Mouse (Mus musculus) adrenal gland, adult 18-20 months (tissue): Measurements from ENCODE around the gene Lcn5. TPM values are rescaled to one million over a fixed set of nuclear protein-coding genes. Genes with fewer than 3 reads are reported as not detected.
"Not testable (repeated sequence)": the region's sequence is repeated elsewhere in the genome, so short reads cannot be mapped to it uniquely, and the experiment has no call there.

ENCODE experiments used
- DNase-seq, 2 experiments: peaks; one replicate each; pipeline ENCODE4 v3.0.0; 2021 to 2022; ENCODE audit warnings: low spot score in 2 of 2
- total RNA-seq, 2 experiments: library from RNA; stranded (reverse); gene quantifications; 1 replicate in 1 of 2; 2 replicates in 1 of 2; pipeline ENCODE4 v1.2.3; 2021

Lcn5 gene
- total RNA-seq, 2 experiments from 2014 or later = not detected

DNA sequence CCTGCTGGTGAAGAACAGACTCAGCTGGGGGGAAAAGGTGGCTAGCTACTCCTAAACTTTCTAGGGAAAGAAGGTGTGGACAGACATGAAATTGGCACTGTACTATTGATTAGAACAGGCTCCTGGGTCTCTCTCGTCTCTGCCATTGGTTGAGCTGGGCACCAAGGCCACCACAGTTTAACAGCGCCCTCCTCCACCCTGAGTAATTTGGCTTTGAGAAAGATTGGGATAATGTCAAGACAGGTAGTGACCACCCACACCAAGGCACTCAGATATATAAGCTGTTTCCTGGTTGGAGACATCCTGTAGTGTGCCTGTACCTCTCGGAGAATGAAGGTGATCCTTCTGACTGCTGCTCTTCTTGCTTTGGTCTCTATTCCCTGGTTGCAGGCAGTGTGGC, 18.7 kb downstream of the Lcn5 start, which contains the start of gene Lcn6:
TSS of gene Lcn6 (plus strand) at position 301 of the 400 bp plus-strand sequence.
- no peak for DNase-seq

DNA sequence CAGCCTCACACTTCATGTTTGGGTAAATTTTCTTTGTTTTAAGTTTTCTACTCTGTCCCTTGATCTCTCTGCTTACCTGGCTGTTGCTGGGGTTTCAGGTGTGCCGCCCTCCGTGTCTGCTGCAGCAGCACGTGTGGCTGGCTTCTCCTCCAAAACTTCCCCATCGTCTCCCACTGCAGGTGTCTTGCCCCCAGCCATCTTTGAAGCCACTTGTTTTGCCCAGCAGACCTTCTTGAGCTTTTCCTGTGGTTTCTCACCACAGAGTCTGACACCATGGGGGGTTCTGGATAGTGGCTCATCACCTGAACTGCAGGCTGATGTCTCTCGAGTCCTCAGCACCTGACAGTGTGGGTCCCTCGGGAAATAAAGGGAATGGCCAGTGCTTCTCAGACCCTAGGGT, 21.8 kb downstream of the Lcn5 start:
- no peak for DNase-seq

DNA sequence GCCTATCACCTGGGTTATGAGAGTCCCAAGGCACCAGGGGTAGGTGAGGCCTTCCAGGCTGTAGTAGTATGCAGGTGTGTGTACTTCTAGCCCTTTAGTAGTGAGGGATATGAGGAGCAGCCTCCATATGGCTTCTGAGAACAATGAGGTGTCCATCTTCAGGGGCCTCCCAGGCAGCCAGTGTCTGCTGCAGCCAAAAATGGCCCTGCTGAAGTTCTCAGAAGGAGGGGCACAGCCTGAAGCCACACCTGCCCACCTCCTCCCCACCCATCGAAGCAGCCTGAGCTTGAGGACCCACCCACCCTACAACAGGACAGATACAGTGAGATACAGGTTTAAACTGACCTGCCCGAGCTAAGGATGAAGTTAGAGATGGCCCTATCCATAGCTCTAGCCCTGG, 24.7 kb downstream of the Lcn5 start, which contains the start of gene Lcn10:
TSS of gene Lcn10 (plus strand) at position 301 of the 400 bp plus-strand sequence.
- DNase-seq = no peak

DNA sequence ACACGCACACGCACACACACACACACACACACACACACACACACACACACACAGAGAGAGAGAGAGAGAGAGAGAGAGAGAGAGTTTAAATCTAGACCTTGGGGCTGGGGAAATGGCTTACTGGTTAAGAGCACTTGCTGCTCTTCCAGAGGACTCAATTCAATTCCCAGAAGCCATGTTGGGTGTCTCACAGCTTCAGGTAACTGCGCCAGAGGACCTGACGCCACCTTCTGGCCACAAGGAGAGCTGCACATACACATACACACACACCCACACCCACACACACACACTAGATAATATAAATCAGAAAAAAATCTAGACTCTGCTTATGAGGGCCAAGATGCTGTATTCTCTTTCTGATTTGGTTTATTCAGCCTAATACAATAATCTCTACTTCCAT, 29.2 kb downstream of the Lcn5 start:
- DNase-seq = no peak

DNA sequence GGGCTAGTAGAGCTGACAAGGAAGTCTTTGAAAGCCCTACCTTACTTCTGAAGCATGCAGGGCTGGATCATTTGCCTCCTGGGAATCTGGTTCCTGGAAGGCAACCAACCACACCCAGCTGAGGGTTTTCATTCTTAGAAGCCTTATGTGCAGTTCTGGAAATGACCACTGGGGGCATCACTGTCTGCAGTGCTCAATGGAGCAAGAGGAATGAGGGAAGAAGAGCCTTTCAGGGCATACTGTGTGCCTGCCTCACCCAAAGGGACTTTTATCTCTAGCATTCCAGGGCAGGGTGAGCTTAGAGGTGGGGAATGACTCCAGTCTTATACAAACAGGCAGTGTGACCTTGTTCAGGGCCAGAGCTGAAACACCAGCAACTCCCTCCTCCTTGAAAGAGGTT, 36.9 kb downstream of the Lcn5 start:
- DNase-seq = peak; percentile 61 to 73

DNA sequence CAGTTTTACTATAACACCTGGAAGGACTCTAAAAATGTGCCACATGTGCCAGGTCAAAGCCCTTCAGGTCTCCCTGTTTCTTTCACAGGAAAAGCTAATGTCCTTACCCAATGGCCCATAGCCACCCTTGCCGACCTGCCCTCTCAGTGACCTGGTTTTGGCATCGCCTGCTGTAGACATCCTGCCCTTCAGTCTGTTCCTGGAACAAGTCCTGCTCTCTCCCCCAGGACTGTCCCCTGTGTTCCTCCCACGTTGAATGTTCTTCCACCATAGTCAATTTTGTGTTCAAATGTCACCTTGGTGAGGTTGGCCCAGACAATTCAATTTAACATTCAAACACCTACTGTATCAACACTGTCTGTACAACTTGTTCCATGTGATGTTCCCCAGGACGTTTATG, 39.2 kb downstream of the Lcn5 start:
- DNase-seq = peak in 1 of 2 experiments; percentile 40

DNA sequence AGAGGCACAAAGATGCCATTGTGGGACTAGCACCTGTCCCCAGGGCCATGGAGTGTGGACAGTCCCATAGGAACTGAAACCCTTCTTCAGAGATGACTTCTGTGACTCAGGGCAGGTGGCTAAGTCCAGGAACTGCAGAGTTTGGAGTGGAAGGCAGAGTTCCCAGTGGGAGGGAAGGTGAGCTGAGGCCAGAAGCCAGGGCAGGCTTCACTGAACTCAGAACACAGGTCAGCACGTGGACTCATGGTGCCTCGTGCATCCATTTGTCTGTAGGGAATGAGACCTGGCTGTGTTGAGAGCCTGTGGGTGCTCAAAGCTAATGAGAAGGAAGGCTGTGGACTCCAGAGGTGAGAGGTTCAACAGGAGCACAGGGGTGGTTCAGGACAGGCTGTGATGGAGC, 40.9 kb downstream of the Lcn5 start:
- DNase-seq = no peak

DNA sequence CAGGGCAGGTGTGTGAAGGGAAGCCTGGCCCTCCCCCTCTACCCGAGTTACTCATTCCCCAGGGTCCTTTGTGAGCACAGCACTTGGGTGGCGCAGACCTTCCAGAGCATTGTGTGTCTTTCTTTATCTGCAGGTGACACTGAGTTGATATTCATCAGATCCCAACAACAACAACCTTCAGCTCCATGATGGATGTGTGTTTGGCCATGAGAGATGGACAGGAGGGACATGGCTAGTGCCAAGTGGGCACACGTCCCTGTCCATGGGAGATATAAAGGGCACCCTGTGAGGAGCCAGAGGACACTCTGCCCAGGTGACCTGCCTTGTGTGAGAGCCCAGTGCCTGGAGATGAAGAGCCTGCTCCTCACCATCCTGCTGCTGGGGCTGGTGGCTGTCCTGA, 42.0 kb downstream of the Lcn5 start, which contains the start of gene Obp2a:
TSS of gene Obp2a (plus strand) at position 301 of the 400 bp plus-strand sequence.
- not testable (repeated sequence) for DNase-seq

DNA sequence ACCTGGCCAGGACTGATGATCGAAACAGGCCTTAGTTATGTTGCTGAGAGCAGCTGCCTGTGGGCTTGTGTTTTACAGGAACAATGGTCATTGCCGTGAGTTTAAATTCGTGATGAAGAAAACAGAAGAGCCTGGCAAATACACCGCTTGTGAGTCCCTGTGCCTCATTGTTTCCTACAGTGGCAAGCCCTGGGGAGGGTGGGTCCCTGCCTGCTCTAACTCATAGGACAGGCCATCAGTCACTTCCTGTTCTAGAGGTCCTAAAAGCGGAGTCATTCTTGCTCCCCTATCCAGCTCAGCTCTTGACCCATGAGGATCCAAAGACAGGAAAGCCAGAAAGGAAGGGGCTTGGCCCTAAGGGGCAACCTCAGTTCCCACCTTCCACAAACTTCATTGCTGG, 43.2 kb downstream of the Lcn5 start:
- DNase-seq = no peak

DNA sequence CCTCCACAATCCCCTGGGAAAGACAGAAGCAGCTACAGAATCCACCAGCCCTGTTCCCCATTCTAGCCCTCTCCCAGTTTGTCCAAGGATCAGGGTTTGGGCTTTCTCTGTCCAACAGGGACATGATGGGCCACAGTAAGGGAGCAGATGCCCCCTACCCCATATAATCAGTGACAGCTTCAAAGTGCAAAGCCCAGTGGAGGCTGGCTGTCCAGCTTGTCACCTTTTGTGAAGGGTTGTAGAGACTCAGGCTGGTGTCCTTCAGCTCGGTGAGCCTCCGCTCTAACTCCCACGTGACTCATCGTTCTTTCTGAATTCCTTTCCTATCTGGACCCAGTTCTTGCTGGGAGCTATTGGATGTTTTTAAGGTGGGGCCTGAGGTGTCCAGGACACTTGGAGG, 46.0 kb downstream of the Lcn5 start:
- no peak for DNase-seq

DNA sequence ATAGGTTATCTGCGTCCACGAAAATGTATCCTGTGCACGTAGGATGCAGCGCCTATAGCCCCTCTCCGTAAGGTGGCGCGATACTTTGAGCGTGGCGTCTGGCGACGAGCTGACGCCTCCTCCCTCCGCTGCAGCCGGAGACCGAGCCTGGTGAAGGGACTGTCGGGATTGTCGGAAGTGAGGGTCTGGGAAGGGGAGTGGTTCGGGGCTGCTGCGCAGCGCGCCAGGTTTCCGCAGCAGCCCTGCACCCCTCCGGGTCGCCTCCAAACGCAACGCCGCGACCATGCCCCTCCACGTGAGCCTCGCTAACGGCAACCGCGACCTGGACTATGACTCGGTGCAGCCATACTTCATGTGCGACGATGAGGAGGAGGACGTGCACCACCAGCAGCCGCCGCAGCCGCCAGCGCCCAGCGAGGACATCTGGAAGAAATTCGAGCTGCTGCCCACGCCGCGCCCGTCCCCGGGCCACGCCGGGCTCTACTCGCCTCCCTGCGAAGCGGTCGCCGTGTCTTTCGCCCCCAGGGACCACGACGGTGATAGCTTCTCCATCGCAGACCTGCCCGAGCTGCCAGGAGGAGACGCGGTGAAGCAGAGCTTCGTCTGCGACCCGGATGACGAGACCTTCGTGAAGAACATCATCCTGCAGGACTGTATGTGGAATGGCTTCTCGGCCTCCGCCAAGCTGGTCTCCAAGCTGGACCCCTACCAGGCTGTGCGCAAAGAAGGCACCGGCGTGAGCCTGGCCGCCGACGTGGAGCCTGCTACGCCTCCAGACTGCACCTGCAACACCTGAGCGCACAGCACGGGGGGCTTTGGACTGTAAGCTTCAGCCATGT, 49.1 kb downstream of the Lcn5 start, which contains the start of gene Bmyc:
TSS of gene Bmyc (plus strand) at position 97 of the 839 bp plus-strand sequence.
- peak; percentile 63 to 76 for DNase-seq

DNA sequence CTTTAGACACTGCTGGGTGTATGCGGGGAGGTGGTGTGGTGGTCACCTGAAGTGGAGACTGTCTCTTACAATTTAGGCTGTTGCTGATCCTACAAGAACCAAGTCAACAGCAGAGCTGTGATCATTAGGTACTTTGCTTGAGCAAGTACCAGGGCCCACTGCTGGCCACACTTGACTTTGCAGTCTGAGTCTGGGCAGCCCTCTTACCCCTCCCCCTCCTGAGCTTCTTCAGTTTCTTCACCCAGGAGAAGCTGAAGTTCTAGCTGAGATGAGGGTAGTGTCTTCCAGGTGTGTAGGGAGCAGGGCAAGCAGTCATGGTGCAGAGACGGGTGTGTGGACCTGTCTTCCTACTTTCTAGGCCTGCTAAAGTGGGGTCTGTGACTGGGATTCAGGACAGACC, 50.4 kb downstream of the Lcn5 start:
- no peak for DNase-seq

DNA sequence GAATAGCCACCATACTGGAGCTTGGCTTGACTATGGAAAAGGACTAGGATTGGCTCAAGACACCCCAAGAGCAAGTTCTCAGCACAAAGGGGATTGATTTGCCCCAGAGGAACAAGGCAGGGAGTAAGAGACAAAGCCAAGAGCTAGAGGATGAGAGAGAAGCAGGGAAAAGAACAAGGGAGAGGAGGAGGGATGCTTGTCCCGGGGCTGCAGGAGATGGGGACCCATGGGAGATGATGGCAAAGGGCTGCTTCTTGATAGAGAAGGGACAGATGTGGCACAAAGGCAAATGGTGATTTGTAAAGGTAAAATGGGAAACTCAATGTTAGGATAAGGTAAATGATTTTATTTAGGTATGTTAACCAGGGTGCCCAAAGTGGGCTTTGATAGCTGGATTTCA, 51.3 kb downstream of the Lcn5 start:
- DNase-seq = not testable (repeated sequence)

DNA sequence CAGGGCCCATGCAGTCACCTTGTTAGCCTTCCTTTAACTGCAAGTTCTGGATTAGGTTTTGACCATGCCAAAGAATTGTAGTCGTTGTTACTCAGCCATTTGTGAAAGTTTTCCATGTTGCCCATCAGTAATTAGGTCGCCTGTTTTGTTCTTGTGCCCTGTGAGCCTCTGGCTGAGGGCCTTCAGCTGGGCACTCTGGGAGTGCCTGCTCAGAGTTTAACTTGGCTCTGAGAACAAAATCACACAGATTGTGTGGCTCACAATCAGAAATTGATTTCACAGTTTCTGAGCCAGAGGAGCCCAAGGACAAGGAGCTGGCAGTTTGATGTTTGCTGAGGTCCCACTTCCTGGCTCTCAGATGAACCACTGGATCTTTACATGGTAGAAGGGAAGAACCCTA, 52.0 kb downstream of the Lcn5 start:
- not testable (repeated sequence) for DNase-seq

Other genes with a start within 250 kb of the Lcn5 start
- under 1 TPM; 0.13 to 0.35 TPM for gene Fut7, start 234.7 kb upstream of the Lcn5 start, total RNA-seq
- 10 to 100 TPM; 36.9 to 48.5 TPM for gene Abca2, start 229.2 kb upstream of the Lcn5 start, total RNA-seq
- 1 to 10 TPM in 1 of 2 experiments, under 1 TPM in 1; 0.53 to 1.1 TPM for gene Clic3, start 201.1 kb upstream of the Lcn5 start, total RNA-seq
- gene Paxx, start 196.9 kb upstream of the Lcn5 start, total RNA-seq = 10 to 100 TPM; 38.6 to 54.5 TPM
- 1 to 10 TPM; 1.1 to 3.1 TPM for gene Ptgds, start 187.9 kb upstream of the Lcn5 start, total RNA-seq
- not detected for gene Lcn12, start 164.0 kb upstream of the Lcn5 start, total RNA-seq
- 10 to 100 TPM; 92.1 to 94.5 TPM for gene Fbxw5, start 157.2 kb upstream of the Lcn5 start, total RNA-seq
- gene C8g, start 156.2 kb upstream of the Lcn5 start, total RNA-seq = 1 to 10 TPM; 2.2 to 3.5 TPM
- 10 to 100 TPM; 32.5 to 32.6 TPM for gene Traf2, start 111.0 kb upstream of the Lcn5 start, total RNA-seq
- 100 to 1,000 TPM; 302 to 308 TPM for gene Edf1, start 100.1 kb upstream of the Lcn5 start, total RNA-seq
- 1 to 10 TPM; 3.4 to 4.4 TPM for gene Mamdc4, start 83.1 kb upstream of the Lcn5 start, total RNA-seq
- 10 to 100 TPM; 49.4 to 69.5 TPM for gene Phpt1, start 82.7 kb upstream of the Lcn5 start, total RNA-seq
- 1 to 10 TPM; 1.5 to 1.7 TPM for gene Ajm1, start 76.2 kb upstream of the Lcn5 start, total RNA-seq
- 10 to 100 TPM; 82.3 to 97.5 TPM for gene Rabl6, start 49.4 kb upstream of the Lcn5 start, total RNA-seq
- not detected for gene Ccdc183, start 40.3 kb upstream of the Lcn5 start, total RNA-seq
- 10 to 100 TPM; 14.6 to 38.7 TPM for gene Tmem141, start 35.9 kb upstream of the Lcn5 start, total RNA-seq
- gene Fcna, start 29.9 kb upstream of the Lcn5 start, total RNA-seq = 10 to 100 TPM in 1 of 2 experiments, 1 to 10 TPM in 1; 5.3 to 12.3 TPM
- gene Lcn8, start 4.8 kb upstream of the Lcn5 start, total RNA-seq = not detected
- not detected for gene Lcn6, start 18.8 kb downstream of the Lcn5 start, total RNA-seq
- not detected for gene Lcn10, start 24.8 kb downstream of the Lcn5 start, total RNA-seq
- gene Obp2a, start 42.1 kb downstream of the Lcn5 start, total RNA-seq = 10 to 100 TPM in 1 of 2 experiments, not detected in 1; 67.0 TPM
- 10 to 100 TPM; 36.0 to 42.9 TPM for gene Bmyc, start 48.8 kb downstream of the Lcn5 start, total RNA-seq
- gene Obp2b, start 79.1 kb downstream of the Lcn5 start, total RNA-seq = not detected
- not detected for gene Lcn3, start 107.6 kb downstream of the Lcn5 start, total RNA-seq
- not detected for gene Lcn11, start 119.1 kb downstream of the Lcn5 start, total RNA-seq
- not detected for gene Gm13539, start 124.3 kb downstream of the Lcn5 start, total RNA-seq
- gene Glt6d1, start 157.9 kb downstream of the Lcn5 start, total RNA-seq = not detected
- gene Lcn9, start 165.2 kb downstream of the Lcn5 start, total RNA-seq = not detected
- gene Sohlh1, start 189.3 kb downstream of the Lcn5 start, total RNA-seq = not detected
- gene Kcnt1, start 205.8 kb downstream of the Lcn5 start, total RNA-seq = 1 to 10 TPM; 3.7 to 3.8 TPM